Mouse (Mus musculus): ENCODE results near the gene Shisa4. TPM values are rescaled to one million over a fixed set of nuclear protein-coding genes. Genes with fewer than 3 reads are reported as not detected.

Shisa4 gene
- polyA plus RNA-seq, 1 experiment from 2014 or later: 27.3 TPM

GRCm38 (mm10) chr1:135369415-135369814 lies 5.6 kb downstream of the Shisa4 start:
- Histone ChIP-seq H3K9ac (ENCODE audit: low read length) (no peak overlapping the region), H3K4me2 (ENCODE audit: low read length) (no peak overlapping the region), H3K36me3 (ENCODE audit: control insufficient read depth, insufficient read depth, low read length) (no peaks in the 10 kb centered on the region), H3K4me3 (ENCODE audit: low read depth, low read length) (no peak overlapping the region), H3K4me1 (replicated peaks; ENCODE audit: control insufficient read depth, insufficient read depth, low read length) (peaks cover 13% of the 10 kb centered on the region), H3K9me3 (ENCODE audit: control insufficient read depth, low read length) (no peaks in the 10 kb centered on the region), H3K27ac (ENCODE audit: low read depth) (no peak overlapping the region), H3K27me3 (replicated peaks; ENCODE audit: control insufficient read depth, insufficient read depth, low read length) (no peaks in the 10 kb centered on the region)
- WGBS: 70% methylated on average over 5 of the region's 5 CpGs
- DNase-seq (ENCODE audit: low spot score) (no peak), ATAC-seq (replicated peaks; ENCODE audit: low FRiP score, low TSS enrichment, low read depth) (no peak)

GRCm38 (mm10) chr1:135368982-135369381 lies 6.1 kb downstream of the Shisa4 start:
- H3K4me2 ChIP-seq (ENCODE audit: low read length): peak overlapping the region; percentile 90
- peak overlapping the region; percentile 49; the same call in 1 of the 2 replicates for H3K9ac ChIP-seq (ENCODE audit: low read length)
- peak overlapping the region; percentile 37 for H3K4me3 ChIP-seq (ENCODE audit: low read depth, low read length)
- no peak overlapping the region for H3K27ac ChIP-seq (ENCODE audit: low read depth)
- H3K9me3 ChIP-seq (ENCODE audit: control insufficient read depth, low read length): no peaks in the 10 kb centered on the region
- peaks cover 10% of the 10 kb centered on the region for H3K4me1 ChIP-seq (replicated peaks; ENCODE audit: control insufficient read depth, insufficient read depth, low read length)
- H3K36me3 ChIP-seq (ENCODE audit: control insufficient read depth, insufficient read depth, low read length): no peaks in the 10 kb centered on the region
- WGBS: 14% methylated on average over 14 of the region's 14 CpGs
- DNase-seq (ENCODE audit: low spot score) (peak; percentile 66), ATAC-seq (replicated peaks; ENCODE audit: low FRiP score, low TSS enrichment, low read depth) (peak; percentile 26; the same call in 1 of the 2 replicates)
- H3K27me3 ChIP-seq (replicated peaks; ENCODE audit: control insufficient read depth, insufficient read depth, low read length): no peaks in the 10 kb centered on the region

GRCm38 (mm10) chr1:135368245-135368644 lies 6.8 kb downstream of the Shisa4 start:
- Histone ChIP-seq H3K9me3 (ENCODE audit: control insufficient read depth, low read length) (no peaks in the 10 kb centered on the region), H3K27me3 (replicated peaks; ENCODE audit: control insufficient read depth, insufficient read depth, low read length) (no peaks in the 10 kb centered on the region), H3K27ac (ENCODE audit: low read depth) (no peak overlapping the region), H3K4me1 (replicated peaks; ENCODE audit: control insufficient read depth, insufficient read depth, low read length) (peaks cover 8% of the 10 kb centered on the region), H3K4me2 (ENCODE audit: low read length) (peak overlapping the region; percentile 90), H3K36me3 (ENCODE audit: control insufficient read depth, insufficient read depth, low read length) (no peaks in the 10 kb centered on the region), H3K9ac (ENCODE audit: low read length) (peak overlapping the region; percentile 49), H3K4me3 (ENCODE audit: low read depth, low read length) (peak overlapping the region; percentile 37)
- DNase-seq (ENCODE audit: low spot score) (peak; percentile 91), ATAC-seq (replicated peaks; ENCODE audit: low FRiP score, low TSS enrichment, low read depth) (peak; percentile 78)
- WGBS: 2% methylated on average over 20 of the region's 20 CpGs

- H3K4me1 ChIP-seq (replicated peaks; ENCODE audit: control insufficient read depth, insufficient read depth, low read length): peaks cover 4% of the 10 kb centered on the region
- no peaks in the 10 kb centered on the region for H3K27me3 ChIP-seq (replicated peaks; ENCODE audit: control insufficient read depth, insufficient read depth, low read length)
- H3K27ac ChIP-seq (ENCODE audit: low read depth): no peak overlapping the region
- no peak overlapping the region for H3K9ac ChIP-seq (ENCODE audit: low read length)
- DNase-seq (ENCODE audit: low spot score) (no peak), ATAC-seq (replicated peaks; ENCODE audit: low FRiP score, low TSS enrichment, low read depth) (no peak)
- no peak overlapping the region for H3K4me2 ChIP-seq (ENCODE audit: low read length)
- no peaks in the 10 kb centered on the region for H3K36me3 ChIP-seq (ENCODE audit: control insufficient read depth, insufficient read depth, low read length)
- WGBS: 70% methylated on average over 8 of the region's 8 CpGs
- no peak overlapping the region for H3K4me3 ChIP-seq (ENCODE audit: low read depth, low read length)
- no peaks in the 10 kb centered on the region for H3K9me3 ChIP-seq (ENCODE audit: control insufficient read depth, low read length)
These were observed 7.4 kb downstream of the Shisa4 start for GRCm38 (mm10) chr1:135367595-135367994.

GRCm38 (mm10) chr1:135367005-135367404 lies 8.0 kb downstream of the Shisa4 start:
- Histone ChIP-seq H3K4me3 (ENCODE audit: low read depth, low read length) (no peak overlapping the region), H3K27ac (ENCODE audit: low read depth) (no peak overlapping the region), H3K4me1 (replicated peaks; ENCODE audit: control insufficient read depth, insufficient read depth, low read length) (peaks cover 3% of the 10 kb centered on the region), H3K4me2 (ENCODE audit: low read length) (no peak overlapping the region), H3K36me3 (ENCODE audit: control insufficient read depth, insufficient read depth, low read length) (no peaks in the 10 kb centered on the region), H3K9ac (ENCODE audit: low read length) (no peak overlapping the region), H3K9me3 (ENCODE audit: control insufficient read depth, low read length) (no peaks in the 10 kb centered on the region), H3K27me3 (replicated peaks; ENCODE audit: control insufficient read depth, insufficient read depth, low read length) (no peaks in the 10 kb centered on the region)
- 78% methylated on average over 7 of the region's 7 CpGs for WGBS
- DNase-seq (ENCODE audit: low spot score) (no peak), ATAC-seq (replicated peaks; ENCODE audit: low FRiP score, low TSS enrichment, low read depth) (no peak)

- peaks cover 3% of the 10 kb centered on the region for H3K4me1 ChIP-seq (replicated peaks; ENCODE audit: control insufficient read depth, insufficient read depth, low read length)
- H3K4me2 ChIP-seq (ENCODE audit: low read length): no peak overlapping the region
- ATAC-seq (replicated peaks; ENCODE audit: low FRiP score, low TSS enrichment, low read depth) (no peak), DNase-seq (ENCODE audit: low spot score) (no peak)
- no peak overlapping the region for H3K9ac ChIP-seq (ENCODE audit: low read length)
- H3K4me3 ChIP-seq (ENCODE audit: low read depth, low read length): no peak overlapping the region
- H3K27me3 ChIP-seq (replicated peaks; ENCODE audit: control insufficient read depth, insufficient read depth, low read length): no peaks in the 10 kb centered on the region
- no peaks in the 10 kb centered on the region for H3K9me3 ChIP-seq (ENCODE audit: control insufficient read depth, low read length)
- H3K27ac ChIP-seq (ENCODE audit: low read depth): no peak overlapping the region
- H3K36me3 ChIP-seq (ENCODE audit: control insufficient read depth, insufficient read depth, low read length): no peaks in the 10 kb centered on the region
These were observed 8.7 kb downstream of the Shisa4 start for GRCm38 (mm10) chr1:135366380-135366779.

- no peaks in the 10 kb centered on the region for H3K27me3 ChIP-seq (replicated peaks; ENCODE audit: control insufficient read depth, insufficient read depth, low read length)
- 79% methylated on average over 8 of the region's 8 CpGs for WGBS
- 0 out of 2 replicates have a peak, but pooled peaks cover 6% of the 10 kb centered on the region for H3K4me1 ChIP-seq (replicated peaks; ENCODE audit: control insufficient read depth, insufficient read depth, low read length)
- H3K4me2 ChIP-seq (ENCODE audit: low read length): no peak overlapping the region
- DNase-seq (ENCODE audit: low spot score) (no peak), ATAC-seq (replicated peaks; ENCODE audit: low FRiP score, low TSS enrichment, low read depth) (no peak)
- H3K9ac ChIP-seq (ENCODE audit: low read length): no peak overlapping the region
- no peaks in the 10 kb centered on the region for H3K9me3 ChIP-seq (ENCODE audit: control insufficient read depth, low read length)
- H3K4me3 ChIP-seq (ENCODE audit: low read depth, low read length): no peak overlapping the region
- no peak overlapping the region for H3K27ac ChIP-seq (ENCODE audit: low read depth)
- no peaks in the 10 kb centered on the region for H3K36me3 ChIP-seq (ENCODE audit: control insufficient read depth, insufficient read depth, low read length)
These were observed 11.6 kb downstream of the Shisa4 start for GRCm38 (mm10) chr1:135363446-135363845.

GRCm38 (mm10) chr1:135362115-135362514 lies 12.9 kb downstream of the Shisa4 start:
- Histone ChIP-seq H3K9me3 (ENCODE audit: control insufficient read depth, low read length) (no peaks in the 10 kb centered on the region), H3K27me3 (replicated peaks; ENCODE audit: control insufficient read depth, insufficient read depth, low read length) (no peaks in the 10 kb centered on the region), H3K36me3 (ENCODE audit: control insufficient read depth, insufficient read depth, low read length) (no peaks in the 10 kb centered on the region), H3K4me2 (ENCODE audit: low read length) (no peak overlapping the region), H3K9ac (ENCODE audit: low read length) (no peak overlapping the region), H3K4me1 (replicated peaks; ENCODE audit: control insufficient read depth, insufficient read depth, low read length) (0 out of 2 replicates have a peak, but pooled peaks cover 8% of the 10 kb centered on the region), H3K4me3 (ENCODE audit: low read depth, low read length) (no peak overlapping the region), H3K27ac (ENCODE audit: low read depth) (no peak overlapping the region)
- no peak for DNase-seq (ENCODE audit: low spot score)
- ATAC-seq (replicated peaks; ENCODE audit: low FRiP score, low TSS enrichment, low read depth): no peak

GRCm38 (mm10) chr1:135361491-135361890 lies 13.5 kb downstream of the Shisa4 start:
- ATAC-seq (replicated peaks; ENCODE audit: low FRiP score, low TSS enrichment, low read depth) (no peak), DNase-seq (ENCODE audit: low spot score) (no peak)
- Histone ChIP-seq H3K9me3 (ENCODE audit: control insufficient read depth, low read length) (no peaks in the 10 kb centered on the region), H3K27ac (ENCODE audit: low read depth) (no peak overlapping the region), H3K4me3 (ENCODE audit: low read depth, low read length) (no peak overlapping the region), H3K4me2 (ENCODE audit: low read length) (no peak overlapping the region), H3K36me3 (ENCODE audit: control insufficient read depth, insufficient read depth, low read length) (no peaks in the 10 kb centered on the region), H3K27me3 (replicated peaks; ENCODE audit: control insufficient read depth, insufficient read depth, low read length) (no peaks in the 10 kb centered on the region), H3K9ac (ENCODE audit: low read length) (no peak overlapping the region), H3K4me1 (replicated peaks; ENCODE audit: control insufficient read depth, insufficient read depth, low read length) (0 out of 2 replicates have a peak, but pooled peaks cover 8% of the 10 kb centered on the region)
- WGBS: 80% methylated on average over 4 of the region's 4 CpGs

All from intestine, embryonic 14.5 days (tissue).